Comparison of ENCODE assay signal across 8 mouse cellular contexts in the genomic region with DNA sequence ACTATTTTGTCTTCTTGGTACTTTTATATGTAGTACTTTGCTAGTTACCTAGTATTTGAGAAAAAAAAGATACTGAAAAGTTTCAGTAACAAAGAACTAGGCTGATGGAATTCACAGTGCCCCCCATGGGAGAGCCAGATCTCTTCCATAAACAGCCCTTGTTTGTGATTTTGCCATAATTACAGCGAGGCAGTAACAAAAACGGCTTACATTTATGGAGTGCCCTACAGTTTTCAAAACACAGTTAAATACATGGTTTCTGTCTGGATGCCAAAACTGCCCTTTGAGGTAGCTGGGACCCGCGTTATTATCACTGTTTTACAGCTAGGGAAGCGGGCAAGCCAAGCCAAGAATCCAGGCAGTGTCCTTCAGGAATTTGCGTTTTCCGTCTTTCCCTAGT. TPM values are rescaled to one million over a fixed set of nuclear protein-coding genes. Genes with fewer than 3 reads are reported as not detected.
A peak's percentile ranks its signal among the peaks of the same experiment; 100 is the strongest.
DNase-seq lines count a peak whose midpoint lies in the region; ATAC-seq and TF ChIP-seq lines count a peak whose summit lies in the region.

No protein-coding gene starts in this region.

- no peak for TF ChIP-seq POLR2A in ES-Bruce4 (IDR thresholded peaks at IDR 0.05; ENCODE audit: insufficient read depth, low read length)

- H3K36me3 ChIP-seq in ES-Bruce4 (ENCODE audit: control insufficient read depth, insufficient read depth, low read length, poor library complexity, severe bottlenecking): no peaks in the 10 kb centered on the region
- H3K36me3 ChIP-seq in forebrain, embryonic 16.5 days (ENCODE audit: control insufficient read depth, insufficient read depth): no peaks in the 10 kb centered on the region
- H3K36me3 ChIP-seq in kidney, embryonic 15.5 days: no peaks in the 10 kb centered on the region
- H3K36me3 ChIP-seq in midbrain, embryonic 11.5 days (ENCODE audit: control insufficient read depth, insufficient read depth, low read length): no peaks in the 10 kb centered on the region

- H3K4me3 ChIP-seq in ES-Bruce4 (ENCODE audit: low read depth, low read length): no peak overlapping the region
- H3K4me3 ChIP-seq in forebrain, embryonic 16.5 days (replicated peaks; ENCODE audit: low read length): peak overlapping the region; percentile 96
- H3K4me3 ChIP-seq in kidney, embryonic 15.5 days (replicated peaks): peak overlapping the region; percentile 96
- H3K4me3 ChIP-seq in midbrain, embryonic 11.5 days (ENCODE audit: low read depth, low read length): peak overlapping the region; percentile 79

- H3K9ac ChIP-seq in ES-Bruce4 (ENCODE audit: low read depth, poor library complexity, severe bottlenecking): peak overlapping the region; percentile 53; the same call in 1 of the 2 replicates
- peak overlapping the region; percentile 64 for H3K9ac ChIP-seq in forebrain, embryonic 16.5 days (replicated peaks; ENCODE audit: low read depth, low read length)
- peak overlapping the region; percentile 54 for H3K9ac ChIP-seq in kidney, embryonic 15.5 days
- peak overlapping the region; percentile 95 for H3K9ac ChIP-seq in midbrain, embryonic 11.5 days (ENCODE audit: low read length)

- WGBS in forebrain, embryonic 16.5 days: 19% methylated on average over 7 of the region's 7 CpGs
- 32% methylated on average over 7 of the region's 7 CpGs for WGBS in kidney, embryonic 15.5 days
- 44% methylated on average over 7 of the region's 7 CpGs for WGBS in midbrain, embryonic 11.5 days

- H3K4me2 ChIP-seq in forebrain, embryonic 16.5 days (ENCODE audit: low read length): peak overlapping the region; percentile 64
- H3K4me2 ChIP-seq in kidney, embryonic 15.5 days: peak overlapping the region; percentile 78
- peak overlapping the region; percentile 59 for H3K4me2 ChIP-seq in midbrain, embryonic 11.5 days

- peak; percentile 10 for DNase-seq in cerebellum, adult 11 months
- no peak for DNase-seq in midbrain, embryonic 11.5 days (ENCODE audit: low spot score, missing footprints)
- no peak for DNase-seq in gastrocnemius, postnatal 25 days

- no peak for TF ChIP-seq CTCF in ES-Bruce4 (IDR thresholded peaks at IDR 0.05; ENCODE audit: low read depth, low read length)

- H3K27me3 ChIP-seq in ES-Bruce4 (ENCODE audit: control insufficient read depth, insufficient read depth, low read length, poor library complexity, severe bottlenecking): no peaks in the 10 kb centered on the region
- no peaks in the 10 kb centered on the region for H3K27me3 ChIP-seq in forebrain, embryonic 16.5 days (replicated peaks; ENCODE audit: control insufficient read depth, insufficient read depth, low read length)
- no peaks in the 10 kb centered on the region for H3K27me3 ChIP-seq in kidney, embryonic 15.5 days
- H3K27me3 ChIP-seq in midbrain, embryonic 11.5 days (ENCODE audit: control insufficient read depth, insufficient read depth, low read length): no peaks in the 10 kb centered on the region

- no peak for ATAC-seq in cerebellum, adult (ENCODE audit: insufficient number of reproducible peaks, low FRiP score, low TSS enrichment)
- ATAC-seq in forebrain, embryonic 16.5 days: 0 out of 2 replicates have a peak, but pooled peaks have one; percentile 2
- no peak for ATAC-seq in kidney, embryonic 15.5 days (replicated peaks; ENCODE audit: low FRiP score)
- no peak for ATAC-seq in midbrain, embryonic 11.5 days (ENCODE audit: low FRiP score)
- ATAC-seq in activated CD4-positive, CD25-positive, alpha-beta regulatory T cell, adult 4 months: no peak

- peaks cover 2% of the 10 kb centered on the region for H3K4me1 ChIP-seq in ES-Bruce4 (ENCODE audit: control insufficient read depth, insufficient read depth, low read length)
- H3K4me1 ChIP-seq in forebrain, embryonic 16.5 days (replicated peaks; ENCODE audit: control insufficient read depth, insufficient read depth, low read length): peaks cover 15% of the 10 kb centered on the region
- peaks cover 22% of the 10 kb centered on the region for H3K4me1 ChIP-seq in kidney, embryonic 15.5 days
- H3K4me1 ChIP-seq in midbrain, embryonic 11.5 days (ENCODE audit: control insufficient read depth, insufficient read depth, low read length): peaks cover 11% of the 10 kb centered on the region

- no peak for TF ChIP-seq EP300 in ES-Bruce4 (IDR thresholded peaks at IDR 0.05; ENCODE audit: insufficient read depth, low read depth, low read length)

- no peaks in the 10 kb centered on the region for H3K9me3 ChIP-seq in ES-Bruce4 (replicated peaks; ENCODE audit: control insufficient read depth, insufficient read depth, low read length, poor library complexity, severe bottlenecking)
- no peaks in the 10 kb centered on the region for H3K9me3 ChIP-seq in forebrain, embryonic 16.5 days (ENCODE audit: control insufficient read depth, low read length)
- no peaks in the 10 kb centered on the region for H3K9me3 ChIP-seq in kidney, embryonic 15.5 days (replicated peaks)
- no peaks in the 10 kb centered on the region for H3K9me3 ChIP-seq in midbrain, embryonic 11.5 days (ENCODE audit: control insufficient read depth, low read length)

- H3K27ac ChIP-seq in ES-Bruce4 (ENCODE audit: insufficient read depth, low read length): no peak overlapping the region
- peak overlapping the region; percentile 82 for H3K27ac ChIP-seq in forebrain, embryonic 16.5 days (ENCODE audit: low read length)
- peak overlapping the region; percentile 98 for H3K27ac ChIP-seq in kidney, embryonic 15.5 days
- no peak overlapping the region for H3K27ac ChIP-seq in midbrain, embryonic 11.5 days (ENCODE audit: low read depth, low read length)

RNA-seq across cellular contexts. Expression of gene Btbd7, which starts 0.6 kb away (rescaled TPM):
- polyA plus RNA-seq in ES-Bruce4 (2011; ENCODE audit: insufficient read depth, insufficient read length, low read depth, missing spikeins): 35.5 and 38.9 TPM in 2 replicates
- polyA plus RNA-seq in forebrain, embryonic 16.5 days (2015; fragmentation: Nextera tagmentation; extraction: Ambion mirVana): 16.1 and 17.5 TPM in 2 replicates
- polyA plus RNA-seq in kidney, embryonic 15.5 days (2015; fragmentation: Nextera tagmentation; extraction: Ambion mirVana): 18.5 and 19.1 TPM in 2 replicates
- 18.4 and 18.5 TPM in 2 replicates for polyA plus RNA-seq in midbrain, embryonic 11.5 days (2014; fragmentation: Nextera tagmentation; extraction: Ambion mirVana)
- 1 to 10 TPM; 8.6 to 8.7 TPM for polyA plus RNA-seq in activated CD4-positive, CD25-positive, alpha-beta regulatory T cell, adult 4 months (2017; shearing (Covaris generic))
- total RNA-seq in gastrocnemius, postnatal 25 days (2021): 10 to 100 TPM; 14.8 to 15.5 TPM

RNA-seq across cellular contexts. Expression of gene Cox8c, which starts 20.2 kb away (rescaled TPM):
- polyA plus RNA-seq in ES-Bruce4 (2011; ENCODE audit: insufficient read depth, insufficient read length, low read depth, missing spikeins): not detected in 2 replicates
- not detected in 2 replicates for polyA plus RNA-seq in forebrain, embryonic 16.5 days (2015; fragmentation: Nextera tagmentation; extraction: Ambion mirVana)
- polyA plus RNA-seq in kidney, embryonic 15.5 days (2015; fragmentation: Nextera tagmentation; extraction: Ambion mirVana): not detected in 2 replicates
- not detected in 2 replicates for polyA plus RNA-seq in midbrain, embryonic 11.5 days (2014; fragmentation: Nextera tagmentation; extraction: Ambion mirVana)
- not detected for polyA plus RNA-seq in activated CD4-positive, CD25-positive, alpha-beta regulatory T cell, adult 4 months (2017; shearing (Covaris generic))
- total RNA-seq in gastrocnemius, postnatal 25 days (2021): not detected

Comparison
In these comparisons a context has a peak if more than half of its experiments do, and no peak if none do; other contexts are left out.
1. H3K27ac ChIP-seq: peak in forebrain, embryonic 16.5 days (single experiment) and kidney, embryonic 15.5 days (single experiment); none in ES-Bruce4 (single experiment) and midbrain, embryonic 11.5 days (single experiment).
2. Peak in every context shown above with its lines, with median percentiles within 50 percentile points of each other: H3K9ac ChIP-seq and H3K4me2 ChIP-seq.